12 mouse cellular contexts compared by ENCODE assay signal in the genomic region with DNA sequence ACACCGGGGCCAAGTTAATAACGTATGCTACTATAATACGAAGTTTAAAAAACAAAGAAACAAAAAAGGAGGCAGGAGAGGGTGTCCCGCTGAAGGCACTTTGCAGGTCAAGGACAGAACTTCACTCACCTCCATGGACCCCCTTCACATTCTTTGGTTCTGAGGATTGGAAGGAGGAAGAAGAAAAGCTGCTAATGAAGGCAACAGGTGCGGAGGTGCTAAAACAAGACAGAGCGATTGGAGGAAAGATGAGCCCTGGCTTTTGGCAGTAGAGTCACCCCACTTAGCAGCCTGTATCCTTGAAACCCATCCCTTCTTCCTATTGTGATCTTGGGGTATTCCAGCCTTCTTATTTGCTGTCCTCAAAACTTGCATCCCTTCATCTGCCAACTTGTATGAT. TPM values are rescaled to one million over a fixed set of nuclear protein-coding genes. Genes with fewer than 3 reads are reported as not detected.
DNase-seq lines count a peak whose midpoint lies in the region; ATAC-seq and TF ChIP-seq lines count a peak whose summit lies in the region.
"Had no signal": no experiment of that assay in that cellular context is flagged by ENCODE, and none has a peak within 500 bp of the region (broad histone marks: within the 10 kb centered on the region; RNA-seq: fewer than 3 reads in every experiment).

No protein-coding gene starts in this region.

- 66% methylated on average over 6 of the region's 6 CpGs for WGBS in lung, embryonic 14.5 days
- 43% methylated on average over 6 of the region's 6 CpGs for WGBS in hindbrain, embryonic 14.5 days
- WGBS in neural tube, embryonic 13.5 days: 45% methylated on average over 6 of the region's 6 CpGs

- H3K36me3 ChIP-seq in lung, embryonic 14.5 days (ENCODE audit: insufficient read depth): peaks cover 42% of the 10 kb centered on the region
- peaks cover 42% of the 10 kb centered on the region for H3K36me3 ChIP-seq in hindbrain, embryonic 14.5 days (replicated peaks; ENCODE audit: control insufficient read depth, insufficient read depth)
- peaks cover 43% of the 10 kb centered on the region for H3K36me3 ChIP-seq in neural tube, embryonic 13.5 days

- no peaks in the 10 kb centered on the region for H3K27me3 ChIP-seq in lung, embryonic 14.5 days (ENCODE audit: insufficient read depth, low read length)
- H3K27me3 ChIP-seq in hindbrain, embryonic 14.5 days (ENCODE audit: control insufficient read depth, insufficient read depth, low read length): no peaks in the 10 kb centered on the region
- no peaks in the 10 kb centered on the region for H3K27me3 ChIP-seq in neural tube, embryonic 13.5 days
- H3K27me3 ChIP-seq: stomach, embryonic 15.5 days had no signal

- H3K4me1 ChIP-seq in lung, embryonic 14.5 days (ENCODE audit: insufficient read depth): peaks cover 12% of the 10 kb centered on the region
- peaks cover 60% of the 10 kb centered on the region for H3K4me1 ChIP-seq in hindbrain, embryonic 14.5 days (replicated peaks; ENCODE audit: control insufficient read depth, insufficient read depth, low read length)
- H3K4me1 ChIP-seq in neural tube, embryonic 13.5 days (replicated peaks): peaks cover 82% of the 10 kb centered on the region

- no peak for ATAC-seq in cerebellum, adult (ENCODE audit: insufficient number of reproducible peaks, low FRiP score, low TSS enrichment)
- ATAC-seq in lung, embryonic 14.5 days (ENCODE audit: insufficient read depth): no peak
- ATAC-seq in hindbrain, embryonic 14.5 days (ENCODE audit: low FRiP score): no peak
- ATAC-seq in neural tube, embryonic 13.5 days (ENCODE audit: low read depth): no peak
- no peak for ATAC-seq in megakaryocyte progenitor cell, adult 5-6 weeks (replicated peaks; ENCODE audit: poor library complexity)

- intact Hi-C loops in left cerebral cortex, postnatal 4 days (cut with DNase I): loop anchor here (5.0 kb wide), 1 partner anchor 118 kb away; the partner anchor contains the start of gene Slc39a2

- no peak overlapping the region for H3K9ac ChIP-seq in lung, embryonic 14.5 days
- H3K9ac ChIP-seq in hindbrain, embryonic 14.5 days: peak overlapping the region; percentile 57
- peak overlapping the region; percentile 62 for H3K9ac ChIP-seq in neural tube, embryonic 13.5 days
- H3K9ac ChIP-seq: stomach, embryonic 15.5 days had no signal

- H3K9me3 ChIP-seq in lung, embryonic 14.5 days (ENCODE audit: low read depth, low read length): no peaks in the 10 kb centered on the region
- H3K9me3 ChIP-seq in hindbrain, embryonic 14.5 days (ENCODE audit: control insufficient read depth, low read length): no peaks in the 10 kb centered on the region
- no peaks in the 10 kb centered on the region for H3K9me3 ChIP-seq in neural tube, embryonic 13.5 days
- H3K9me3 ChIP-seq: stomach, embryonic 15.5 days had no signal

- no peak for TF ChIP-seq CTCF in lung, embryonic 14.5 days (IDR thresholded peaks at IDR 0.05; ENCODE audit: low read depth)

- no peak overlapping the region for H3K4me3 ChIP-seq in lung, embryonic 14.5 days (ENCODE audit: low read depth, low read length)
- peak overlapping the region; percentile 18 for H3K4me3 ChIP-seq in hindbrain, embryonic 14.5 days (replicated peaks; ENCODE audit: low read length)
- peak overlapping the region; percentile 37 for H3K4me3 ChIP-seq in neural tube, embryonic 13.5 days
- H3K4me3 ChIP-seq: erythroblast, embryonic 14.5 days had no signal

- peak overlapping the region; percentile 42; the same call in 1 of the 2 replicates for H3K27ac ChIP-seq in lung, embryonic 14.5 days (ENCODE audit: low read depth)
- peak overlapping the region; percentile 97 for H3K27ac ChIP-seq in hindbrain, embryonic 14.5 days
- H3K27ac ChIP-seq in neural tube, embryonic 13.5 days (replicated peaks): peak overlapping the region; percentile 98
- H3K27ac ChIP-seq: macrophage had no signal

- H3K4me2 ChIP-seq in lung, embryonic 14.5 days: peak overlapping the region; percentile 52; the same call in 1 of the 2 replicates
- peak overlapping the region; percentile 56 for H3K4me2 ChIP-seq in hindbrain, embryonic 14.5 days (replicated peaks)
- peak overlapping the region; percentile 72 for H3K4me2 ChIP-seq in neural tube, embryonic 13.5 days

- peak; percentile 63 for DNase-seq in cerebellum, adult 9-10 months
- no peak for DNase-seq in lung, embryonic 14.5 days
- DNase-seq in lung, adult 18-20 months: no peak
- DNase-seq in hindbrain, embryonic 14.5 days (ENCODE audit: low spot score): no peak
- no peak for DNase-seq in left cerebral cortex, postnatal 4 days

RNA-seq across cellular contexts. Expression of gene Tmem253, which starts 5.6 kb away (rescaled TPM):
- polyA plus RNA-seq in lung, embryonic 14.5 days (2014; fragmentation: Nextera tagmentation; extraction: Ambion mirVana): 0.35 and 0.74 TPM in 2 replicates
- 0.29 and 0.37 TPM in 2 replicates for polyA plus RNA-seq in hindbrain, embryonic 14.5 days (2014; fragmentation: Nextera tagmentation; extraction: Ambion mirVana)
- polyA plus RNA-seq in neural tube, embryonic 13.5 days (2015; fragmentation: Nextera tagmentation; extraction: Ambion mirVana): not detected in 2 replicates
- total RNA-seq in left cerebral cortex, postnatal 4 days (2021): under 1 TPM in 1 of 2 experiments, not detected in 1; 0.38 TPM
- 0.30 TPM in 1 of 2 replicates, not detected in the other for total RNA-seq in megakaryocyte progenitor cell, adult 5-6 weeks (2015)
- total RNA-seq in megakaryocyte progenitor cell, adult 5-6 weeks (2017): not detected in 2 replicates
- polyA plus RNA-seq: erythroblast, embryonic 14.5 days had no signal

RNA-seq across cellular contexts. Expression of gene Zfp219, which starts 10.7 kb away (rescaled TPM):
- polyA plus RNA-seq in lung, embryonic 14.5 days (2014; fragmentation: Nextera tagmentation; extraction: Ambion mirVana): 25.8 and 28.3 TPM in 2 replicates
- 26.4 and 28.7 TPM in 2 replicates for polyA plus RNA-seq in hindbrain, embryonic 14.5 days (2014; fragmentation: Nextera tagmentation; extraction: Ambion mirVana)
- 32.3 and 32.5 TPM in 2 replicates for polyA plus RNA-seq in neural tube, embryonic 13.5 days (2015; fragmentation: Nextera tagmentation; extraction: Ambion mirVana)
- total RNA-seq in left cerebral cortex, postnatal 4 days (2021): 10 to 100 TPM; 32.3 to 36.7 TPM
- 6.5 and 8.5 TPM in 2 replicates for total RNA-seq in megakaryocyte progenitor cell, adult 5-6 weeks (2015)
- 8.2 and 15.1 TPM in 2 replicates for total RNA-seq in megakaryocyte progenitor cell, adult 5-6 weeks (2017)

RNA-seq across cellular contexts. Expression of gene Arhgef40, which starts 25.3 kb away (rescaled TPM):
- 96.8 and 108 TPM in 2 replicates for polyA plus RNA-seq in lung, embryonic 14.5 days (2014; fragmentation: Nextera tagmentation; extraction: Ambion mirVana)
- 67.2 and 68.8 TPM in 2 replicates for polyA plus RNA-seq in hindbrain, embryonic 14.5 days (2014; fragmentation: Nextera tagmentation; extraction: Ambion mirVana)
- 69.0 and 72.9 TPM in 2 replicates for polyA plus RNA-seq in neural tube, embryonic 13.5 days (2015; fragmentation: Nextera tagmentation; extraction: Ambion mirVana)
- 10 to 100 TPM; 59.8 to 68.1 TPM for total RNA-seq in left cerebral cortex, postnatal 4 days (2021)
- total RNA-seq in megakaryocyte progenitor cell, adult 5-6 weeks (2015): 3.0 and 9.1 TPM in 2 replicates
- 5.0 and 15.2 TPM in 2 replicates for total RNA-seq in megakaryocyte progenitor cell, adult 5-6 weeks (2017)

RNA-seq across cellular contexts. Expression of gene Olfr221, which starts 32.4 kb away (rescaled TPM):
- polyA plus RNA-seq in lung, embryonic 14.5 days (2014; fragmentation: Nextera tagmentation; extraction: Ambion mirVana): not detected in 2 replicates
- not detected in 2 replicates for polyA plus RNA-seq in hindbrain, embryonic 14.5 days (2014; fragmentation: Nextera tagmentation; extraction: Ambion mirVana)
- not detected in 2 replicates for polyA plus RNA-seq in neural tube, embryonic 13.5 days (2015; fragmentation: Nextera tagmentation; extraction: Ambion mirVana)
- total RNA-seq in left cerebral cortex, postnatal 4 days (2021): not detected
- total RNA-seq in megakaryocyte progenitor cell, adult 5-6 weeks (2015): not detected in 2 replicates
- not detected in 2 replicates for total RNA-seq in megakaryocyte progenitor cell, adult 5-6 weeks (2017)
- polyA plus RNA-seq: brain, embryonic 14.5 days; erythroblast, embryonic 14.5 days; macrophage; stomach, embryonic 15.5 days had no signal

Comparison
In these comparisons a context has a peak if more than half of its experiments do, and no peak if none do; other contexts are left out.
1. H3K27ac ChIP-seq: peak in every context shown above with its lines; median percentile 98 in neural tube, embryonic 13.5 days; 97 in hindbrain, embryonic 14.5 days; 42 in lung, embryonic 14.5 days.